Mouse (Mus musculus) MEL (cell line): Measurements from ENCODE around the gene Th. TPM values are rescaled to one million over a fixed set of nuclear protein-coding genes. Genes with fewer than 3 reads are reported as not detected.

Experiments
- DNase-seq: peaks from one replicate; pipeline ENCODE4 v3.0.0; 2011; ENCODE audit warnings: low read depth, low spot score
- H3K27ac ChIP-seq: 2 replicates; pipeline ENCODE4 v1.5.1; 2012; ENCODE audit warnings: low read depth, mild to moderate bottlenecking, control low read depth, low read length, moderate library complexity; ENCODE audit not compliant: control insufficient read depth
- H3K27me3 ChIP-seq, 2 experiments: fragments of 150-350 bp in 1 of 2; sonication (generic) in 1 of 2; 2 replicates each; pipeline ENCODE4 v1.6.1; 2012; ENCODE audit warnings: low read length in 2 of 2, mild to moderate bottlenecking in 2 of 2, improper control_type of control experiment in 1 of 2, moderate library complexity in 1 of 2; ENCODE audit not compliant: insufficient read depth in 2 of 2, control insufficient read depth in 1 of 2
- H3K36me3 ChIP-seq, 2 experiments: 2 replicates each; pipeline ENCODE4 v1.6.1; 2012 to 2014; ENCODE audit warnings: low read length in 2 of 2, improper control_type of control experiment in 1 of 2, inconsistent platforms in 1 of 2, mild to moderate bottlenecking in 1 of 2; ENCODE audit not compliant: insufficient read depth in 2 of 2, control insufficient read depth in 1 of 2
- H3K4me1 ChIP-seq, 2 experiments: fragments of 150-350 bp in 1 of 2; sonication (generic) in 1 of 2; 2 replicates each; pipeline ENCODE4 v1.6.1; 2012; ENCODE audit warnings: low read length in 2 of 2, improper control_type of control experiment in 1 of 2, mild to moderate bottlenecking in 1 of 2; ENCODE audit not compliant: insufficient read depth in 2 of 2, control insufficient read depth in 1 of 2
- H3K4me3 ChIP-seq, 2 experiments: fragments of 150-350 bp in 1 of 2; sonication (generic) in 1 of 2; 2 replicates each; pipeline ENCODE4 v1.5.1; 2012; ENCODE audit warnings: low read depth in 2 of 2, low read length in 2 of 2, mild to moderate bottlenecking in 2 of 2, moderate library complexity in 2 of 2, control low read depth in 1 of 2, improper control_type of control experiment in 1 of 2; ENCODE audit not compliant: control insufficient read depth in 1 of 2, insufficient read depth in 1 of 2
- H3K79me2 ChIP-seq: 2 replicates; pipeline ENCODE4 v1.6.1; 2012; ENCODE audit warnings: mild to moderate bottlenecking, low read length, moderate library complexity; ENCODE audit not compliant: control insufficient read depth, poor library complexity, insufficient read depth
- H3K9ac ChIP-seq: 2 replicates; pipeline ENCODE4 v1.6.1; 2012; ENCODE audit warnings: low read depth, mild to moderate bottlenecking, control low read depth, low read length, moderate library complexity; ENCODE audit not compliant: control insufficient read depth, poor library complexity, severe bottlenecking
- H3K9me3 ChIP-seq: fragments of 150-350 bp; sonication (generic); replicated peaks from 2 replicates; pipeline ENCODE4 v1.6.1; 2012; ENCODE audit warnings: mild to moderate bottlenecking, low read length, improper control_type of control experiment, moderate library complexity; ENCODE audit not compliant: insufficient read depth
- BHLHE40 ChIP-seq: IDR thresholded peaks from 2 replicates; pipeline ENCODE4 v1.6.1; 2012; ENCODE audit warnings: low read depth, mild to moderate bottlenecking, inconsistent platforms, low read length, improper control_type of control experiment, borderline replicate concordance
- E2F4 ChIP-seq: IDR thresholded peaks from 2 replicates; pipeline ENCODE4 v1.6.1; 2011; ENCODE audit warnings: low read depth, low read length, improper control_type of control experiment, borderline replicate concordance
- GABPA ChIP-seq: IDR thresholded peaks from 2 replicates; pipeline ENCODE4 v1.6.1; 2012; ENCODE audit warnings: low read depth, mild to moderate bottlenecking, inconsistent platforms, low read length, improper control_type of control experiment, moderate library complexity
- GATA1 ChIP-seq: IDR thresholded peaks from 2 replicates; pipeline ENCODE4 v1.6.1; 2011; ENCODE audit warnings: low read depth, low read length, improper control_type of control experiment
- HCFC1 ChIP-seq: IDR thresholded peaks from 2 replicates; pipeline ENCODE4 v1.6.1; 2012; ENCODE audit warnings: low read depth, mild to moderate bottlenecking, inconsistent platforms, low read length, improper control_type of control experiment, moderate library complexity
- JUND ChIP-seq: IDR thresholded peaks from 2 replicates; pipeline ENCODE4 v1.6.1; 2011; ENCODE audit warnings: low read depth, mild to moderate bottlenecking, improper control_type of control experiment, low read length
- MXI1 ChIP-seq: IDR thresholded peaks from 2 replicates; pipeline ENCODE4 v1.6.1; 2011; ENCODE audit warnings: mild to moderate bottlenecking, low read depth, low read length, improper control_type of control experiment
- MYB ChIP-seq: IDR thresholded peaks from 2 replicates; pipeline ENCODE4 v1.6.1; 2011; ENCODE audit warnings: mild to moderate bottlenecking, low read depth, low read length, improper control_type of control experiment
- NELFE ChIP-seq: IDR thresholded peaks from 2 replicates; pipeline ENCODE4 v1.6.1; 2011; ENCODE audit warnings: low read depth, low read length, improper control_type of control experiment
- POLR2A ChIP-seq, 2 experiments: IDR thresholded peaks; 2 replicates each; pipeline ENCODE4 v1.6.1; 2011 to 2012; ENCODE audit warnings: low read length in 2 of 2, mild to moderate bottlenecking in 2 of 2, control low read depth in 1 of 2, improper control_type of control experiment in 1 of 2, low read depth in 1 of 2, moderate library complexity in 1 of 2; ENCODE audit not compliant: control insufficient read depth in 1 of 2, insufficient read depth in 1 of 2, poor library complexity in 1 of 2
- POLR2AphosphoS2 ChIP-seq: IDR thresholded peaks from 2 replicates; pipeline ENCODE4 v1.6.1; 2011; ENCODE audit warnings: low read length, improper control_type of control experiment
- POLR2AphosphoS5 ChIP-seq: IDR thresholded peaks from 2 replicates; pipeline ENCODE4 v1.6.1; 2012; ENCODE audit warnings: low read depth, borderline replicate concordance, mild to moderate bottlenecking, inconsistent platforms, low read length, moderate library complexity, mixed read lengths
- SMC3 ChIP-seq: IDR thresholded peaks from 2 replicates; pipeline ENCODE4 v1.6.1; 2011; ENCODE audit warnings: low read depth, low read length, improper control_type of control experiment
- TBP ChIP-seq: IDR thresholded peaks from 2 replicates; pipeline ENCODE4 v1.8.0; 2011; ENCODE audit warnings: low read depth, low read length, improper control_type of control experiment
- UBTF ChIP-seq: IDR thresholded peaks from 2 replicates; pipeline ENCODE4 v1.6.1; 2012; ENCODE audit warnings: low read depth, mild to moderate bottlenecking, inconsistent platforms, low read length, improper control_type of control experiment, moderate library complexity, borderline replicate concordance; ENCODE audit not compliant: insufficient read depth
- USF1 ChIP-seq: IDR thresholded peaks from 2 replicates; pipeline ENCODE4 v1.6.1; 2014; ENCODE audit warnings: low read depth, mild to moderate bottlenecking, inconsistent platforms, low read length, improper control_type of control experiment, moderate library complexity
- ZC3H11A ChIP-seq: IDR thresholded peaks from 2 replicates; pipeline ENCODE4 v1.6.1; 2012; ENCODE audit warnings: low read depth, mild to moderate bottlenecking, inconsistent platforms, low read length, improper control_type of control experiment
- ZKSCAN1 ChIP-seq: IDR thresholded peaks from 2 replicates; pipeline ENCODE4 v1.6.1; 2012; ENCODE audit warnings: low read depth, mild to moderate bottlenecking, inconsistent platforms, low read length, improper control_type of control experiment, moderate library complexity
- ZMIZ1 ChIP-seq: IDR thresholded peaks from 2 replicates; pipeline ENCODE4 v1.6.1; 2012; ENCODE audit warnings: low read depth, mild to moderate bottlenecking, inconsistent platforms, low read length, improper control_type of control experiment, moderate library complexity
- ZNF384 ChIP-seq: IDR thresholded peaks from 2 replicates; pipeline ENCODE4 v1.6.1; 2012; ENCODE audit warnings: low read depth, mild to moderate bottlenecking, inconsistent platforms, low read length, improper control_type of control experiment
- polyA plus RNA-seq, 2 experiments: library from polyadenylated mRNA; stranded (reverse) in 1 of 2; unstranded in 1 of 2; fragments of >175 nt in 1 of 2; fragments of >200 nt in 1 of 2; gene quantifications; 2 replicates each; pipeline versions ENCODE4 v1.2.1 to v1.2.4; 2012; ENCODE audit warnings: low replicate concordance in 2 of 2, low read depth in 1 of 2; ENCODE audit not compliant: insufficient read length in 2 of 2, insufficient read depth in 1 of 2, missing spikeins in 1 of 2
- total RNA-seq: library from RNA; depleted of rRNA; stranded (reverse); fragments of 300-350 nt; gene quantifications from 2 replicates; pipeline ENCODE4 v1.2.3, GENCODE M21; 2012

The Th gene
- total and polyA plus RNA-seq, 3 experiments, result not detected

DNA sequence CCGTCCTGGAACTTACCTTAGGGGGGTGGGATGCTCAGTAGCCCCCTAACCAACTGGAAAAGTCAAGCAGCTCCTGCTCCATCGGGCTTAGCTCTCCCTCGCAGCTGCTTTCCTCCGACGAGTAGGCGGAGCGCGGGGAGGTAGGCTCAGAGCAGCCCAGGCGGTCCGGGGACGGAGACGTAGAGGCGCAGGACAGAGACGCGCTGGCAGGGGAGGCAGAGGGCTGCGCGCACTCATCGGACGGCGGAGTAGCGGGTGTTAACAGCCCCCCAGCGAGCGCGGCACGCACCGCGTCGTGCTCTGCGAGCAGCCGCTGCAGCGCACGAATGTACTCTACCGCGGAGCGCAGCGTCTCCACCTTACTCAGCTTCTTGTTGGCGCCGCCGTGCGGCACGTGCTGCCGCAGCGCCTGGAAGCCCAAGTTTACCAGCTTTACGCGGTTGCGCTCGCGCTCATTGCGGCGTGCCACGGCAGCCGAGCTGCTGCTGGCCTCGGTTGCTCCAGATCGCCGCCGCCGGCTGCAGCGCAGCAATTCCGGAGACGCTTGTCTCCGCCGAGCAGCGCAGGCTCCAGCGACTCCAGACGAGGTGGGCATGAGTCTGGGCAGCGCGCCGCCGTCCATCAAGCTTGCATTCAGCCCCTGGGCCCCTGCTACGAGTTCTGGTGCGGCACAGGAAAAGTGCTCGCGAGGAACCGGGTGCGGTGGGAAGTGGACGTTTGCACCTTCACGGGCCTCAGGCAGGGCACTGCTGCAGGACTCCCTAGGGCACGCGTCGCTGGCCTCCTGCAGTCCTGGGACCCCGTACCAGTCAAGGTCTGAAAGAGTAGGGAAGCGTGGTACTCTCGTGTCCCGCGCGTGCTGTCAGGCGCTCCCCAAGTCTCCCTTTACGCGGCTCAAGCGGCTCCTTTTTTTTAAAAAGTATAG is 37.2 kb upstream of the Th start:
- Histone ChIP-seq H3K36me3 (no peaks in the 10 kb centered on the region), H3K9me3 (no peaks in the 10 kb centered on the region), H3K79me2 (no peaks in the 10 kb centered on the region), H3K4me3 (no peak overlapping the region), H3K27ac (no peak overlapping the region), H3K27me3 (peaks cover 1% of the 10 kb centered on the region in 2 experiments; a peak in 1 of 4 replicates), H3K9ac (no peak overlapping the region), H3K4me1 (no peaks in the 10 kb centered on the region)
- TF ChIP-seq UBTF (no peak), HCFC1 (no peak), TBP (no peak), GATA1 (no peak), ZKSCAN1 (no peak), ZNF384 (no peak), USF1 (no peak), ZMIZ1 (no peak), GABPA (no peak), BHLHE40 (no peak), MYB (no peak), POLR2A (IDR thresholded peaks at IDR 0.05; ENCODE audit: control insufficient read depth in 1 of 2, insufficient read depth in 1 of 2, low read depth in 1 of 2, low read length in 2 of 2, poor library complexity in 1 of 2) (no peak), POLR2AphosphoS5 (no peak), POLR2AphosphoS2 (no peak)
- DNase-seq, result no peak

DNA sequence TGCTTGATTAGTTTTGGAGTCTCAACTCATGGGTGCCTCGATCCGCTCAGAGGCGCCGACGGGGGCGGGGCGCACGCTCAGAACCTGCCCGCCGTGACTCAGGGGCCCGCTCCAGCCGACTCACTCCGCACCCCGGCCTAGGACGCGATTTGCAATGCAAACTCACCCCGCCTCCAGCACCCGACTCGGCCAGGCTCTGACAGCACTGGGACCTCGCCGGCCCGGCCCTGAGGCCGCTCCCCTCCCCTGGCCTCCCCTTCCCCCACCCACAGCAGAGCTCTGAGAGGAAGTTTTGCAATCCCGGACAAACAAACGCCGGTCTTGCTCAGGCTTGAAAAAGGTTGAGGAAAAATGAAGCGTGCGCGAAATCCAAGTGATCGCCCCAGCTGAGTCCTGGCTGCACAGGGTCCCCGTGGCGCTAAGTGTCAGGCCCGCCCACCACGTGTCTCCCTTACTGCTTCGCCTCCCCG is 36.5 kb upstream of the Th start:
- no peaks in the 10 kb centered on the region for H3K79me2 ChIP-seq
- no peak for TF ChIP-seq GABPA
- no peak for TF ChIP-seq NELFE
- TF ChIP-seq MXI1, result no peak
- no peak for TF ChIP-seq ZC3H11A
- no peak for TF ChIP-seq E2F4
- no peak for TF ChIP-seq SMC3
- TF ChIP-seq JUND, result no peak
- TF ChIP-seq ZKSCAN1, result no peak
- TF ChIP-seq, all 39 proteins: peak for 0
- H3K4me1 ChIP-seq, result no peaks in the 10 kb centered on the region
- H3K4me3 ChIP-seq, result no peak overlapping the region
- H3K27me3 ChIP-seq, result peaks cover 1% of the 10 kb centered on the region in 2 experiments; a peak in 1 of 4 replicates
- no peak overlapping the region for H3K27ac ChIP-seq
- no peak for DNase-seq
- H3K9ac ChIP-seq, result no peak overlapping the region
- no peaks in the 10 kb centered on the region for H3K9me3 ChIP-seq
- H3K36me3 ChIP-seq, result no peaks in the 10 kb centered on the region
